Mouse (Mus musculus) stomach, postnatal 0 days (tissue): ENCODE measurements around the gene Capzb. TPM values are rescaled to one million over a fixed set of nuclear protein-coding genes. Genes with fewer than 3 reads are reported as not detected.

Source experiments
- ATAC-seq: fragments of 200-750 bp; cut with Nextera tagmentation; 2 replicates; pipeline ENCODE4 v1.8.0; 2017; ENCODE audit not compliant: low FRiP score, low TSS enrichment
- DNase-seq: peaks from one replicate; pipeline ENCODE4 v3.0.0-alpha.2; 2016; ENCODE audit warnings: low spot score
- H3K27ac ChIP-seq: fragments of 300-500 bp; sonication (generic); replicated peaks from 2 replicates; pipeline ENCODE4 v1.5.1; 2014; ENCODE audit warnings: mild to moderate bottlenecking, control low read depth
- H3K27me3 ChIP-seq: fragments of 300-500 bp; sonication (generic); 2 replicates; pipeline ENCODE4 v1.6.1; 2014; ENCODE audit warnings: low read length; ENCODE audit not compliant: control insufficient read depth, insufficient read depth
- H3K36me3 ChIP-seq: fragments of 300-500 bp; sonication (generic); 2 replicates; pipeline ENCODE4 v1.6.1; 2014; ENCODE audit warnings: low read length, mixed read lengths; ENCODE audit not compliant: control insufficient read depth, insufficient read depth
- H3K4me1 ChIP-seq: fragments of 300-500 bp; sonication (generic); replicated peaks from 2 replicates; pipeline ENCODE4 v1.6.1; 2014; ENCODE audit warnings: antibody characterized with exemption; ENCODE audit not compliant: control insufficient read depth, insufficient read depth
- H3K4me2 ChIP-seq: fragments of 300-500 bp; sonication (generic); replicated peaks from 2 replicates; pipeline ENCODE4 v1.6.1; 2014; ENCODE audit warnings: low read depth, mild to moderate bottlenecking, control low read depth, moderate library complexity
- H3K4me3 ChIP-seq: fragments of 300-500 bp; sonication (generic); 2 replicates; pipeline ENCODE4 v1.5.1; 2014; ENCODE audit warnings: low read depth, low read length, control low read depth
- H3K9ac ChIP-seq: fragments of 300-500 bp; sonication (generic); 2 replicates; pipeline ENCODE4 v1.6.1; 2014; ENCODE audit warnings: mild to moderate bottlenecking, low read length, control low read depth, mixed read lengths
- H3K9me3 ChIP-seq: fragments of 300-500 bp; sonication (generic); 2 replicates; pipeline ENCODE4 v1.6.1; 2016; ENCODE audit warnings: low read length; ENCODE audit not compliant: control insufficient read depth
- CTCF ChIP-seq: IDR thresholded peaks from 2 replicates; pipeline ENCODE4 v1.5.1; 2016; ENCODE audit warnings: antibody characterized with exemption, low read depth, mild to moderate bottlenecking, moderate library complexity
- EP300 ChIP-seq: optimal IDR thresholded peaks from 2 replicates; pipeline ENCODE3; 2016; ENCODE audit warnings: antibody characterized with exemption
- WGBS: fragments of 180-500 bp; shearing (Covaris S2); extraction: QIAGEN DNeasy Blood & Tissue Kit; methylation state at CpG from one replicate; pipeline ENCODE4 v1.1.7; 2014; 5-methylcytosine and 5-hydroxymethylcytosine counted together
- polyA plus RNA-seq: library from polyadenylated mRNA; unstranded; fragments of >200 nt; fragmentation: Nextera tagmentation; extraction: Ambion mirVana; gene quantifications from 2 replicates; pipeline ENCODE4 v1.2.1, GENCODE M21; 2015

The Capzb gene
- polyA plus RNA-seq, 1 experiment from 2014 or later, result 341 TPM

DNA sequence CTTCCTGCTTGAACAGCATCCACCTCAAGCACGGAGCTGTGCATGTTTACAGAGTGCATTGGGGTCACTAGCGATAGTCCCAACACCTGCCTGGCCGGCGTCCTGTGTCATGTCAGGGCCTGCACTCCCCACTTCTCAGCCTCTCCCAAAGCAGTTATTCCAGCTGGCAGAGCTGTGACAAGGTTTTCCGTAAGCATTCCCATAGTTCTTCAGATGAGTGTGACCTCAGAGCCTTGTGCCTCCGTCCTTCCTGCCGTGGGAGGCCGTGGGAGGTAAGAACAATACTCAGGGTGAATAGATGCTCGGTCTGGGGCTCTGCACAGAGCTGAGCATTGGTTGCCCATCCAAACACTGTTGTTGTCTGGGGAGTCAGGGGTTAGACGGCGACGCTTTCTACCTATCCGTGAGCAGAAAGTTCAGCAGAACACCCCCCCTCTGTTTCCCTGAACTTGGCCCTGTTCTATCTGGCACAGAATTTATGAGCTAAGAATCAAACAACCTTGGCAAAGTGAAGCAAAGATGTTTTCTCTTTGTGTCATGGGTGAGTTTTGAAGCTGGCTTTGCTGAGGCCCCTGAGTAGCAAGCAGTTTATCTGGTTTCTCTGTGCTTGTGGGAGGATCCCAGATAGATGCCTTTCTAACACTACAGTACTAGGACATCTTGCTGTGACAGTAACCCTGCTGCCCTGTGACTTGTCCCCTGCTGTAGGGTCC is 34.0 kb downstream of the Capzb start:
- ATAC-seq, result no peak; the same call in 1 of the 2 replicates
- Histone ChIP-seq H3K27me3 (no peaks in the 10 kb centered on the region), H3K9me3 (no peaks in the 10 kb centered on the region), H3K9ac (0 out of 2 replicates have a peak overlapping the region, but pooled peaks have one; percentile 8), H3K4me1 (peaks cover 13% of the 10 kb centered on the region), H3K4me2 (no peak overlapping the region), H3K4me3 (no peak overlapping the region), H3K27ac (peak overlapping the region; percentile 75), H3K36me3 (peaks cover 2% of the 10 kb centered on the region; the same call in 1 of the 2 replicates)
- TF ChIP-seq EP300 (no peak), CTCF (no peak)
- no peak for DNase-seq
- 54% methylated on average over 13 of the region's 13 CpGs for WGBS

DNA sequence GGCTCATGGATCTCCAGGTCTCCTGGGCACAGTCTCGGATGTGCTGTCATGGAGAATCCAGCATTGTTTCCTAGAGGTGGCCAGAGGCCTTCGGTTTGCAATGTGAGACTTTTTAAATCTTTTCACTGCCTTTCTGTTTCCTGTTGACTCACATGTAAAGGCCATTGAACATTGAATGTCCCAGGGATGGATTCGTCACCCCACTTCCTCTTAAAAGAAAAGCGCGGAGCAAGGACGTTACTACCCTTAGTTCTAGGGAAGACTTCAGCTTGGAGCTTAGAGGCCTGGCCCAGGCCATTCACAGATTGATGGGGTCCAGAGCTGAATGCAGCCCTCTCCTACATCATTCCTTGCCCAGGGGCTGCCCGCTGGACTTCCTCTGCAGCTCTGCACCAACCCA is 35.2 kb downstream of the Capzb start:
- Histone ChIP-seq H3K27ac (peak overlapping the region; percentile 75), H3K4me2 (no peak overlapping the region), H3K36me3 (peaks cover 2% of the 10 kb centered on the region; the same call in 1 of the 2 replicates), H3K9ac (no peak overlapping the region), H3K4me3 (no peak overlapping the region), H3K4me1 (peaks cover 16% of the 10 kb centered on the region), H3K9me3 (no peaks in the 10 kb centered on the region), H3K27me3 (no peaks in the 10 kb centered on the region)
- 70% methylated on average over 7 of the region's 7 CpGs for WGBS
- no peak for DNase-seq
- no peak for TF ChIP-seq EP300
- no peak for TF ChIP-seq CTCF
- no peak for ATAC-seq

DNA sequence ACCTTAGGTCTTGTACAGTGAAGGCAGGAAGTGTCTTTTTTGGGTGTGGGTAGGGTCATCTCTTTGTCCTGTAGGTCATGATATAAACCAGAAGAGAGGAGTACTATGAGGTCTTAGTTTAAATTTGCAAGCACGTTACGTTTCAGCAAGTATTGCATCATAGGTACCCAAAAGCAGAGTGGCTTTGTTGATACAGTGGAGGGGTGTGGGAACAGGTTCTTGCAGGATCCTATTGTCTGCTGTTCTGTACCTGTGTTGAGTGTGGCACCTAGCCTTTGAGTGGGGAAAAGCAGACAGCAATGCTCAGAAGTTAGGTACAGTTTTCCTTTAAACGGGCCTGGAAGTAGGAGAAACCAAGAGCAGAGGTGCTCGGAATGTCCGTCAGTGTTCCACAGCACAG is 36.6 kb downstream of the Capzb start:
- Histone ChIP-seq H3K9me3 (no peaks in the 10 kb centered on the region), H3K4me2 (no peak overlapping the region), H3K4me1 (peaks cover 19% of the 10 kb centered on the region), H3K27me3 (no peaks in the 10 kb centered on the region), H3K36me3 (peaks cover 2% of the 10 kb centered on the region; the same call in 1 of the 2 replicates), H3K4me3 (no peak overlapping the region), H3K27ac (peak overlapping the region; percentile 75), H3K9ac (no peak overlapping the region)
- DNase-seq (no peak), ATAC-seq (peak; percentile 44; the same call in 1 of the 2 replicates)
- 58% methylated on average over 5 of the region's 5 CpGs for WGBS
- TF ChIP-seq CTCF (no peak), EP300 (no peak)

DNA sequence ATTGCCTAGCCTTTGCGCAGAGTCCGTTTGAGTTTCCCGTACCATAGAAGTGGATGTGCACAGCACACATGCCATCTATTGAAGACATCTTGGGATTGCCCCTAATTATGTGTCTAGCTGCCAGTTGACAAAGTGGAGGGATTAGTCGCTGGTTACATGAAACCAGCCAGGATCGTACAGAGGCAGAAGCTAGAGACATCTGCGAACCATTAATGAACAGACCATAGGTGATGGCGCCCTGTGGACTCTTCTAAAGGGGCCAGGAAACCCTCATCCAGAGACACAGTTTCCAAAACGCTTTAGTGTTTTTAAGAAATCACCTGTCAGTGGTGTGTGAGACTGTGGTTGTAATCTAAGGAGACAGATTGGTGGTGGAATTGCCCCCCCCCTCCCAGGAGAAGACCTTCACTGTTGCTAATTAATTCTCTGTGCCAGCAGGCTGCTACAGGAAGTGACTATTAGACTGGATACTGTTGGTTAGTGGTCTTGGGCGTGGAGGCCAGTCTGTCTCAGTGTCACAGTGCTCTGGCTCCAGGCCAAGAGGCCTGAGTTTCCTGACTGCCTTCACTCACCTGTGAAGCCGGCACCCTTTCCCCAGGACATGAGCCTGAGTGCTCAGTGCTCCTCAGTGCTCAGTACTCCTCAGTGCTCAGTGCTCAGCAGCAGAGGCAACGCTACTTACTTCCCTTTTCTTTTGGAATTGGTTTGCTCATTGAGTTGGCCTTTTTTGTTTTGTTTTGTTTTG is 37.8 kb downstream of the Capzb start:
- H3K9ac ChIP-seq, result no peak overlapping the region
- 57% methylated on average over 11 of the region's 11 CpGs for WGBS
- DNase-seq, result peak; percentile 71
- H3K27ac ChIP-seq, result peak overlapping the region; percentile 45
- no peak overlapping the region for H3K4me2 ChIP-seq
- peaks cover 19% of the 10 kb centered on the region for H3K4me1 ChIP-seq
- H3K36me3 ChIP-seq, result peaks cover 2% of the 10 kb centered on the region; the same call in 1 of the 2 replicates
- no peaks in the 10 kb centered on the region for H3K27me3 ChIP-seq
- no peak overlapping the region for H3K4me3 ChIP-seq
- no peak for ATAC-seq
- TF ChIP-seq CTCF (no peak), EP300 (no peak)
- H3K9me3 ChIP-seq, result no peaks in the 10 kb centered on the region

DNA sequence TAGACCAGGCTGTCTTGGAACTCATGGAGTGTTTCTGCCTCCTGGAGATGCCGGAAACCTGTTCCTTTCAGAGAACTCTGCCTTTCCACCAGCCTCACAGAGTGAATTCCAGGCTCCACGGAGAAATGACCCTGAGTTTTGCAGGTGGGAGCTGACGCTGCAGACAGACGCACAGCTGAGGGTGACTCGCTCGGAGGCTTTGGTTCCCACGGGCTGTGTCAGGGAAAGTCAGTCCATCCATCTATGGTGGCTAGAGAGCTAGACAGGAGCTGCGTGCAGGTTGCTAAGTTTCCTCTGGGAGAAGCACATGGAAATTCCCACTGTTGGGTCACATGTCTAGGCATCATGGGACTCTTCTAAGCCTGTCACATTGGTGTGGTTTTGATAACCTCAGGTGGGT is 38.5 kb downstream of the Capzb start:
- 62% methylated on average over 8 of the region's 8 CpGs for WGBS
- Histone ChIP-seq H3K27ac (peak overlapping the region; percentile 45), H3K36me3 (peaks cover 2% of the 10 kb centered on the region; the same call in 1 of the 2 replicates)

More for the DNA sequence above, 38.5 kb downstream of the Capzb start:
- no peak overlapping the region for H3K9ac ChIP-seq
- no peak overlapping the region for H3K4me2 ChIP-seq
- peaks cover 19% of the 10 kb centered on the region for H3K4me1 ChIP-seq
- no peaks in the 10 kb centered on the region for H3K9me3 ChIP-seq
- ATAC-seq (no peak), DNase-seq (no peak)
- TF ChIP-seq CTCF (no peak), EP300 (no peak)
- no peaks in the 10 kb centered on the region for H3K27me3 ChIP-seq
- no peak overlapping the region for H3K4me3 ChIP-seq
